Mouse (Mus musculus) cerebellum, adult 9-11 months (tissue): ENCODE data around the gene Cped1.
A peak's percentile ranks its signal among the peaks of the same experiment; 100 is the strongest.

Source experiments
- DNase-seq: peaks from one replicate; pipeline ENCODE4 v3.0.0; 2022

The Cped1 gene

DNA sequence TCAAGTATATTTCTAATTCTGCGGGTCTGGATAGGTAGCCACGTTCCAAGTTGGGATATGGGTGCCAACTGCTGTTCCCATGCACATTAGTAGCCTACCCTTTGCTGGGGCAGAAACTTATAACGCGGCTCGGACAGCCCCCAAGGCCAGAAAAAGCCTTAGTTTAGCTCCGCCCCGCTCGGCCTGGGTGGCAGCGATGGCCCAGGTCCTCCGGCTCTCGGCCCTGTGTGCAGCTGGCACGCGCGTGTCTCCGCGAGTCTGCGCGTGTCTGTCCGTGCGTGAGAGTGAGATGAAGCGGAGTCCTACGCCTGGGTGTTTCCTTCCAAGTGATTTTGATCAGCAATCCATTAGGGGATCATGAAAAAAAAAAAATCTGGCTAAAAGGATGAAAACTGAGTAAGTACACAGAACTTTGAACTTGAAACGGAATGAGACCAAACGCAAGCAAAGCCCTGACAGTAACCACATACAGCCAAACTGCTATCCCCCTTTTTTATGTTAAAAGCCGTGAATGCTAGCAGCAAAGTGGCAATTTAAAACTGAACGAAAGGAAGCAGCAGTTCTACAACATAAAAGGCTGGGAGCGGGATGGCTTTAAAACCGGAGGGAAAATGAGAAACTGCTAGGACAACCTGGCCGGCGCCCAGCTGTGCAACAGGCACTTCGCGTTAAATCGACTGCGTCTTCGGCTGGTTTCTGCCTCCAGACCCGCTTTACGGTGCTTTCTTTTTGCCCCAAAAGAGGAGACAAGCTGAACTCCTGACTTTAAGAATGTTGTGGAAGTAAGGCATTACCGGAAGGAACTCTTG lies at the start of gene Cped1:
Gene Cped1 (plus strand): TSS at position 185 of the 809 bp plus-strand sequence.
- DNase-seq = peak; percentile 14

DNA sequence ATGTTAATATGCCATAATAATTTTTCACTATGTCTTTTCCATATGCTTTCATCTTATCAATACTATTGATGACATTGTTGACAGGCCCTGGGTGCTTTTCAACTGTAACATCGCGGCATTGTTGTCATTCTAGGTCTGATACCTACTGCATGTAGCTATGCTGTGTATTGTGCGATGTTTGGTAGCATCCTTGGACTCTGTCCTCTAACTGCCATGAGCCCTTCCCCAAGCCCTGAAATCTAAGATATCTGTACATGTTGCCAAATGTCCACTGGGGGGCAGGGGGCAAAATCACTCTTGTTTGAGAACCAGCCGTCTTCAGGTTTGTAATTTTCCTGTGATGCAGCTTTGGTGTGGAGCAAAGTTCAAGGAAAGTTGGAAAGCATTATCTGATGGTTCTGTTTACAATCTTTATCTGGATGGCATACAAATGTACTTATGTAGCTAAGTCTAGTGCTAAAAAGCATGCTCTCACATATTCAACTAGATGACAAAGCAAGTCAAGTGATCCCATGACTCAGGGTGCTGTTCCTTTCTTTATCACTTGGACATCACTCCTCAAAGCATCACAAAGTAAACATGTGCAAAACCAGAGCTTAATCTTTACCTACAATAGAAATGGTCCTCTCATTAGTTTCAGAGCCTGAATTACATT lies 47.6 kb upstream of the Cped1 start:
- no peak for DNase-seq

DNA sequence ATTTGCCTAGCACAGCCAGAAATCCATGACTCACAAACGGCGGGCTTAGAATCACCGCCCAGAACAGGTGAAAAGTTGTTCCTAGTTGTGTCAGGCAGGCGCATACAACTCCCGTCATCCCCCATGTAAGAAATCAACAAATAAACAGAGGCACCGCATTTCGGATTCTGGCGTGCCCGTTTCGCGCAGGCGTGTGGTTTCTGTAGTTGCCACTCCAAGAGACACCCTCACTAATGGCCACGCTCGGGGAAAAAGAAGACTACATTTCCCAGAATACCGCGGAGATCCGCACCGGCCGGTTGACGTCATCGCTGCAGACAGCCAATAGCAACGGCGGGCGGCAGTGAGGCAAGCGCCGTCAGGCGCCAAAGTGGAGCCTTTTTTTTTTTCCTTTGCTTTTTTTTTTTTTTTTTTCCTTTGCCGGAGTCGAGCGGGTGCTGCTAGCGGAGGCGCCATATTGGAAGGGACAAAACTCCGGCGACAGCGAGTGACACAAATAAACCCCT lies 36.4 kb upstream of the Cped1 start, which contains the start of gene Ing3:
Gene Ing3 (plus strand): TSS at position 346 of the 506 bp plus-strand sequence.
- DNase-seq = peak; percentile 100

DNA sequence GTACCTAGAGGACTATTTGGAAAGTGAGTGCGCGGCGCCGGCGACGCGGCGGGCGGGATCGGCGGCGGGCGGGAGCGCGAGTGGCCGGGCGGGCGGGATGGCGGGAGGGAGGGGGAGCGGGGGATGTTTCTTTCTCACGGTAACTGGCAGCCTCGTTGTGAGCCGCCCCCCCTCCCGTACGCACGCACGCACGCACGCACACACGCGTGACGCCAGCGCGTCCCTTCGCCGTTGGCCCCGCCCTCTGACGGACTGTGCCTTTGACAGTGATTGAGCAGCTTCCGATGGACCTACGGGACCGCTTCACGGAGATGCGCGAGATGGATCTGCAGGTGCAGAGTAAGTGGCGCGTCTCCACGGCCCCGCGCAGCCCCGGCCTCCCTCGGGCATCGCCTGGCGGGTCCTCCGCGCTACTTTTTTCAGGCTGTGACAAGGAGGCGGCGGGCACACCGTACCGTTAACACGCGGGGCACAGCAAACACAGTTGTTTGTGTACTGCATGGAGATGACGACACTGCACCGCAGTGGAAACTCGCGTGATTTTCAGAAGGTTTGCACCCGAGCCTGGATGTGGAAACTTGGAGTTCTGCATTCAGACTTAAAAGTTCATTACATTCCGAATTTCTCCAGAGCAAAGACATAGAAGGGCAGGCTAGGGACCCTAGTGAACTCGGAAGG lies 35.8 kb upstream of the Cped1 start:
- DNase-seq = peak; percentile 99

DNA sequence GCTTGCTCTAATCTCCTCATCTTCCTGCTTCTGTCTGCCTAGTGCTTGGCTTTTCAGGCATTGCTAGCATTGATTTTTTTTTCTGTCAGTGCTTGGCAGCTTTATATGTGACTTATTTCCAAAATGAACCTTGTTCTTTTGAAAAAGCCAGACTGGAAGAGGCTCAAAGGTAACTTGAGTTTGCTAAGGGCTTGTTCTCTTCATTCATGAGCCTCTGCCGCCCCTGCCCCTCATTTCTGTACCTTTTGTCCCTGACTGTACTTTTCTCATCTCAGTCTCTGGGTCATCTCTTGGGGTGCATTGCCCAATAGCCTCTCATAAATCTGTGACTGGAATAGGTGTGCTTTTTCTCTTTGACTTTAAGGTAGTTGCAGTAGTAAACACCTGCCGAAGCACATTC lies 35.0 kb upstream of the Cped1 start:
- DNase-seq = peak; percentile 29

DNA sequence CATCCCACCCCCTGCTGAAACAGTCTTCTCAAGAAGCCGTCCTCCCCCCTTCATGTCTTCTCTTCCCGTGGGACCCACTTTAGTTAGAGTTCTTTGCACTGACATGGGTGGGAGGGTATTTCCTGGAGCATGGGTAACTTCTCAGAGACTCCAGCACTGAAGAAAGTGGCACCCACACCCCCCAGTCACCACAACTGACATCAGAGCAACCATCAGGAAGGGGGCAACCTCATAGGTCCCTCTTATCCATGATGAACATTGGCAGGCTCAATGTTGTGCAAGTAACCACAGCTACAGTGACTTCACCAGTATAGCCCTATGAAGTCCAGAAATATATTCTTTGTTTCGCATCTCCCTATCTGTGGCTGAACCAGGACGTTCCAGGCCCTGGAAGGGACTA lies 30.2 kb upstream of the Cped1 start:
- no peak for DNase-seq

DNA sequence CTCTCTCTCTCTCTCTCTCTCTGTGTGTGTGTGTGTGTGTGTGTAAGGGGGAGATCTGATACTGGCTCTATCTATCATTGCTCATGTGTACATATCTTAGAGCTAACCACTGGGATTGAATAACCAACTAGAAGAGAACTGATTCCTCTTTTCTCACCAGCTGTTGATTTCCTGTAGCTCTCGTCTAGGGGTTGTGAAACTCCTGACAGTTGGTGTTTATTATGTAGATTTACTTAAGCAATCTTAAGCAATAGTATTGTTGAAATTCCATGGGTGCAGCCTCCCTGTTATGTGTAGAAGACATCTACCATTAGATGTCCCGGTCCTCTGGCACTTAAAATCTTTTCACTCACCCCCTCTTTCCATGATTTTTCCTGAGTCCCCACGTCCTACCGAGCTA lies 26.8 kb upstream of the Cped1 start:
- no peak for DNase-seq

DNA sequence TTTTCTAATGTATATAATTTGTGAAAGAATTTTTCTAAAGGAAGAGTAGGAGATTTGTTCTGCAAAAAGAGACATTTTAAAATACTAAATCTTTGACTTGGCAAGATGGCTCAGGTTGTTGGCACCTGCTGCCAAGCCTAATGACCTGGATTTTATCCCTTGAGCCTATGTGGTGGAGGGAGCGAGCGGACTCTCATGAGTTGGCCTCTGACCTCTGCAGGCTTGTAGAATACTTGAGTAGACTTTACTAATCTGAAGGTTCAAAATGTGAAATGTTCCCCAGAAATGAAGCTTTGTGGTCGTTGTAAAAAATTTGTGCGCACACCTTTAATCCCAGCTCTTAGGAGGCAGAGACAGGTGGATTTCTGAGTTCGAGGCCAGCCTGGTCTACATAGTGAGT lies 25.8 kb upstream of the Cped1 start:
- no peak for DNase-seq

DNA sequence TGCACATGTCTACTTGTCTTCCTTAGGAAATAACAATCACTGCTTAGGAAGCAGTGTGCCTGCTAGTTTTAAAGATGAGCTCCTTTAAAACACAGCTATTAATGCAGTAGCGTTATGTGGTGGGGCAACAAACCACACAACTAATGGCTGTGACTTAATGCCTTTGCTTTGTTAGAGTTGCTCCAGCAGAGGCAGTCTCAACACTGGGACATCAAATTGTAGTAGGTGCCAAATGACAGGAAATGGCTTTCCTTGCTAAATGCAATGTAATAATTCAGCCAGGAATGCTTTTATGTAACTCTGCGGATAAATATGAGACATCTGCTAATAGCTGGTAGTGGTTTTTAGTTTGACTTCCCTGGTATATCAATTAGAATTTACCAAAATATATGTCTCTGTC lies 8.2 kb upstream of the Cped1 start:
- no peak for DNase-seq

DNA sequence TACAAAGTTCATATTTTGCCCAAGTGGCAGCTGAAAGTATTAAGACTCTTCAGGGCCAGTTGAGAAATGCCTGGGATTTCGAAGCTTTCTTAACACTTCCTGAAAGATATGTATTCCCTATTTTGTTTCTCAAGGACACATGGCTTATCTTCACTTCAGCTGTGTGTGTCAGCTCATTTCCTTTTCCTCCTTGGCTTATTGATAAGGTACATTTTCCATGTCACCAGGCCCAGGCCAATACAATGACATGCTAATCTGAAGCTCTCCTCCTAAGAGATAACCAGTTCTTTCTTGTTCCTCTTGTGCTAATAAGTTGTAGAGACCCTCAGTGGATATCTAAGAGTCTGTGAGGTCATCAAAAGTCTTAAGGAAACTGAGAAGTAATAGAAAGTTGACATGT lies 4.6 kb upstream of the Cped1 start:
- DNase-seq = no peak

DNA sequence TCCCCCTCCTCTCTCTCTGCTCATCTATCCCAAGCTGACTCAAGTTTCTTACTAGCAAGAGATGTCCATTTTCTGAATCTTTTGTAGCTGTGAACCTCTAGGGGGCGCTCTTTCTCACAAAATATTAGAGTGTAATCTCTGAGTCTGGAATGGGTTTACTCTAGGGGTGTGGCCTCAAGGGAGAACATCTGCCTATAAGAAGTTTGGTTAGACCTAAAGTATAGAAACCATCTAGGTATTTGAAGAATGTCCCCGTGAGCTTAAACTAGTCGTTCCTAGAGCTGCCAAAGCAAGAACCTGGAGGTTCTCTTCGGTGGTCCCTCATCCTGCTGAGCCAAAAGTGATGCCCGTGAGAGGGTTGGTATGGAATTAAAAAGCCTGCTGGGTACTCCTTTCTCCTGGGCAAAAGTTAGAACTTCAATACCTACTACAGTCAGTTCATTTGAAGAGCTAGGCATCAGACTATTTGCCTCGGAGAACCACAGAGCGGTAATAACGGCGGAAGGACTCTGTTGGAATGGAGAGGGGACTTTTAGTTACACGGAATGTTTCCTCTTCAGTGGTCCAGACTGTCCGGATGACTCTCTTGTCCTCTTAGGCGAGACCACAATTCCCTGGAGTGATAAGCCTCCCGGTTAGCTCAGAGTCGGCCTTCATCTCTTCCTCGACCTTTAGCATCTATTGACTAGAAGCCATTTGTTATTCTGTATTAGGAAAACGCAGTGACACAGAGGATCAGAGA lies 555 bp upstream of the Cped1 start:
- peak; percentile 30 for DNase-seq

DNA sequence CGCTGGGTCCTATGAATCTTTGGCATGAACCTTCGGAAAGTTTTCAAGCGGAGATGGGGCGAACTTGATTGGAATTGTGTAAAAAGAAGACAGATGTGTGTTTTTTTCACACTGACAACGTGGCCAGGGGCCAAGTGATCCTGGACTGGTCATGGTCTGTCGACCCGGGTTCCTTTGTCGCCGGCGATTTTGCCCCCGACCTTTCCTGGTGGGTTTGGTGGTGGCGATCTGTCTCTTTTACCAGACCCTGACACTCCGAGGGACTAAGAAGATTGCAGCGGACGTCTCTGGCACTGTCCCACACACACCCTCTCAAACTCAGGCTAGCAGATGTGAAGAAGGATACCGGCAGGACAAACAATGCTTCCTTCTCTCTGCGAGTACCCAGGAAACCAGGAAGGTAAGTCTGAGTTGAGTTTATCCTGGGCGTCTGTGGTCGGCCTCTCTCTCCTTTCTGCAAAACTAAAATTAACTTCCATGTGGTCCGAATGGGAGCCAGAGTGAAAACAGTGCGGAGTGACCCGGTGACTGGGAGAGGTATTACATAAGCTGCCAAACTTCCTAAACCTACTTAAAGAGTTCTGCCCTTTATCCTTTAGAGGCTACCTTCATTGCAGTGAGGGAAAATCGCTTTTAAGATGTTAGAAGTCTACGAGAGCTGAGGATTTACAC lies 1.1 kb downstream of the Cped1 start:
- no peak for DNase-seq

DNA sequence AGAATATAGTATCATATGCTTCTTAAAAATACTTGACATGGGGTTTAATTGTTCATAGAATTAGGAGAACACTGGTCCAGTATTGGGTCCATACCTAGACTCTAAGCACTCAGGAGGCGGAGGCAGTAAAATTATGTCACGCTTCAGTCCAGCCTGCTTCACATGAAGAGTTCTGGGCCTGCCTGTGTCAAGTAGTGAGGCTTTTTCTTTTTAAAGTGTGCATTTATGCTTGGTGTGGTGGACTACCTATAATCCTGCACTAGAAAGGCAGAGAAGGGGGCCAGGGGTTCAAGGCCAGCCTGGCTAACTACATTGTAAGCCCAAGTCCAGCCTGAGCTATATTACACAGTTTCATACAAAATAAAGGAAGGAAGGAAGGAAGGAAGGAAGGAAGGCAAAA lies 1.8 kb downstream of the Cped1 start:
- no peak for DNase-seq

DNA sequence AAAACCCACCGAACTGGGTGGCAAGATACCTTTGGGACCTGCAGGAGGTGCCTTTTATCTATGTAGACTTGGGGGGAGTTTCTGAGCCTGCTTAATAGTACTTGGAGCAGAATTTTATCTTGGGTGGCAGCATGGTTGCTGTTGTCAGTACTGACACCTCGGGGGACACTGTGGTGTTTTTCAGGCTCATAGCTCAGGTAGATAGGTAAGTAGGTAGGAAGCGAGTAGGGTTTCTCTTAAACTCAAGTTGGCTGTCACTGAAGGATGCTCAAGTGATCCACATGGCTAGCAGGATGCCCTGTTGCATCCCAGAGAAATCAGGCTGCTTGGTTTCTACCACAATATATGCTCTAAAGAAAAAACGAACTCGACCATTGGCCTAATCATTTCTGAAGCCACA lies 2.6 kb downstream of the Cped1 start:
- DNase-seq = no peak

DNA sequence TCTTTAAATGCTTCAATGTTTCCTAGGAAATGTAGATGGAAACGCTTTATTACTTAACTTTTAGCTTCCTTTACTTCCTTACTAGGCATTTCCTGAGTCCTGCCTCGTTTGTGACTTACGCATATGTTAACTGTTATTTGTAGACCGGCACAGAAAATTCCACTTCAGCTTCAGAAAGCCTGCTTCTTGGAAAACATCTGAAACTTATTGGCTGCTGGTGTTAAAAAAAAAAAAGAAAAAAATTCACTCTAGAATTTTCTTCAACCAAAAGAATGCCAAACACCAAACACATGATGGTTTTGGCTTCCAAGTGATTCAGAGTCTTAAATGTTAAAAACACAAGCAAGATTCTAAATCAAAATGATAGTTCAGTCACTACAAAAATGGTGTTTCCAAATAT lies 3.4 kb downstream of the Cped1 start:
- DNase-seq = no peak

DNA sequence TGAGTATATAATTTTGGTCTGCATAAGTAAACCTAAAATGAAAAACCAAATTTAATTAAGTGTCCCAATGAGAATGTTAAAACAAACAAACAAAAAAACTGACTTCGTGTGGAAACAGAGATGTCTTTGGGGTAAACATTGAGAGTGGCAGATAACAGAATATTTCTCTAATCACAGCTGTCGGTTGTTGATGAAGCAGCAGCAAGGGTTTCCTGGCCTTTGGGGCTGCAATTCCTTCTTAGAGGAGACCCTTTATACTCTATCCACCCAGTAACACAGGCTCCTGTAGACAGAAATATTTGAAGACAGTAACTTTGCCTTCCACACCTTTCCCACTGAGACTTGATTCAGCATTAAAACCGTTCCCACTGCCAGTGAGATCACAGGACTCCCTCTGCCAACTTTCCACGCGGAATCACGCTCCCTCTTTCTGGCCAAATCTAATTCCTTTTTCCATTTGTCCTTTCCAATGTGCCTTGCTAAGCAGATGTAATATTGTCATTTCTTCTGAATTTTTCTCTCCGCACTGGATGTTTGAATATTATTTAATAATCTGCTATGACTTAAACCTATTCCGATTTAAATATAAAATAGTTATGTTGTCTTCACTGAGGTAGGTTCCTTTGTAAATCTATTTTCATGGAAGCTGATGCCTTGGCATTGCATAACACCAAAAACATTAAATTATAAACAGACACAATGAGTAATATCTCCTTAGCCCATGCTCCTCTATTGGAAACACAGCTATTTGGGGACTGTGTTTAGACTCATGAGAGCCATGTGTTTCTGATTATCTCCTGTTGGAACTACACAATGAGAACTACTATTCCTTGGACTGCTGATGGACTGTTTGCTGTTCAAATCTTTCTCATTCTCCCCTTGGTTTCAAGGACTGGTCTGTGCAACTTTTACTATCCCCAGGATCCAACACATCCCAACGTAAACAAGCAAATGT lies 4.7 kb downstream of the Cped1 start:
- no peak for DNase-seq

DNA sequence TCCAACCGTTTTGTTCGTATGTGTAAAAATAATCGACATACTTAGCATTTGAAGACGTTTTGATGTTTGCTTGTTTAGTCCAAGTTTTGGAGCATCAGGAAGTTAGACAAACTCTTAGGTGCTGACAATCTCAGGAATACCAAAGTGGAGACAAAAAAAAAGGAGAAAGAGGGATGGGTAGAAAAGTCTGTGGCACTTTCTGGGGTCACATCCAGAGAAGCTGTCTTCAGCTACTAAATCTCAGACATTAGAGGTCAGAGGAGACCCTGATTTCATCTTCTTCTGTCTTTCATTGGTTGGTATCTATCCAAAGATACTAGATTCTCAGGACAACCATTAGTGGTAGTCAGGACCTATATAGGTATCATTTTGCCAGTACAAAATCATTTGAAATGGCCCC lies 5.4 kb downstream of the Cped1 start:
- DNase-seq = no peak

DNA sequence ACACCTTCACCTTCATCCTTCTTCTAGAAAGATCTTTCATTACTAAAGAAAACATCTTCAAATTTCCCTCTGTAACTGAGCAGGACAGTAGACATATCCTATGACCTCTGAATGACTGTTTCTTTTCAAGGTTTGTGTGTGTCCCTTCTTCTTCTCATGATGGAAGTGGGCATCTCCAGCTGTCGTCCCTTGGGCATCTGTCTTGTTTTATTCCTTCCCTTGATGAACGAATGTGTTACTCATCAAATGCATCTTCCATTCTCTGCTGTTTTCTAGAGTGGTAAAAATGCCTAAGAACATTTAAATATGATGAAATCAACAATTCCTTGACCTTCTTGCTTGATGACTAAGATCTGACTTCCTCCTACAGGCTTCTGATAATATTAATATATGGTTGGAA lies 7.4 kb downstream of the Cped1 start:
- DNase-seq = no peak

DNA sequence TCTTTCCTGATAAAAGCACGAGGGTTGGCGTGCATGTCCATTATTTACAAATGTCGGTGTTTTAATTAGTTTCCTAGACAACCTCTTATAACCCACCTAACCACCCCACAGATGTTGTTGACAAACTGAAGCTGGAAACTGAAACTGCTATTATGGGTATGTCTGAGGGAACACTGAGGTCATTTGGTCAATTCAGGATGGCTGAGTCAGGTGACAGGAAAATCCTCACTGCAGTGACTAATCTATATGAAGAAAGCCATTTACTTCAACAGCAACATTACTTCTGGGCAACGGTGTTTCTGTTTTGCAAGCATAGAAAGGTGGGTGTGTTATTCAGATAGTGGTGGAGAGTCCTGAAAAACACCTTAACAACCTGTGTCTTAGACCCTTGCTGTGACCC lies 12.4 kb downstream of the Cped1 start:
- DNase-seq = no peak

DNA sequence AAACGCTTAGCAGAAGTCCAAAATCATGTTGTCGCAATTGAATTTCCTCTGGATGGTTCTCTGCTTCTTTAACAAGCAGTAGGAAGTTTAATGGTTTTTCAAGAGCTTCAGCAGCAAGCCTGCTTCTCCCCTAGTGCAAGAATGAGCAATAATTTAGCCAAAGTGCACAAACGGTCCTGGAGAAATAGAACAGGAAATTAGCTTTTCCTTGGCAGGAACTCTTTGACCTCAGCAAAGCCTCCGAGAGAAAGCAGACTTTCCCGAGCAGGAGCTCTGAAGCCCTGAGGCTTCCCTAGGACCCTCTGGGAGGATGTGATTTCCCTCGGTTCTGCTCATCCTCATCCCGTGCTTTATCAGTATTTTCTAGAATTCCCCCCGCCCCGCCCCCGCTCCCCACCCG lies 13.3 kb downstream of the Cped1 start:
- no peak for DNase-seq

DNA sequence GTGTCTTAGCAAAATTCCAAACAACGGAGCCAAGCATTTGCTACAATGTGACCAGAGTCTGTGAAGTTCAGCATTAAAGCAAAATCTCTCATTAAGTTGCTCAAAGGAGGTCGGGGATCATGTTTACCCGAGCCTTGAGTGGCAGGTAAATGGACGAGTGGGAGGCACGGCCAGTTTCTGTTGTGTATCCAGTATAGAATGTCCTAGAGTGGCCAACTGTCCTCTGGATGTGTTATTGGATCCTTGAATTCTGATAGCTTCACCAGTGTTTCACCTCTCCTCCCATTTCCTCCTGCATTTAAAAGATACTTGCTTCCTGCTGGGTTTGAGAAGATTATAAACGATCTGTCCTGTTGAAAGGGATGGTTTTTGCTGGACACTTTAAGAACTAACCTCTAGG lies 14.4 kb downstream of the Cped1 start:
- DNase-seq = no peak
